Comparison of ENCODE assay signal across 8 mouse cellular contexts in the genomic region with DNA sequence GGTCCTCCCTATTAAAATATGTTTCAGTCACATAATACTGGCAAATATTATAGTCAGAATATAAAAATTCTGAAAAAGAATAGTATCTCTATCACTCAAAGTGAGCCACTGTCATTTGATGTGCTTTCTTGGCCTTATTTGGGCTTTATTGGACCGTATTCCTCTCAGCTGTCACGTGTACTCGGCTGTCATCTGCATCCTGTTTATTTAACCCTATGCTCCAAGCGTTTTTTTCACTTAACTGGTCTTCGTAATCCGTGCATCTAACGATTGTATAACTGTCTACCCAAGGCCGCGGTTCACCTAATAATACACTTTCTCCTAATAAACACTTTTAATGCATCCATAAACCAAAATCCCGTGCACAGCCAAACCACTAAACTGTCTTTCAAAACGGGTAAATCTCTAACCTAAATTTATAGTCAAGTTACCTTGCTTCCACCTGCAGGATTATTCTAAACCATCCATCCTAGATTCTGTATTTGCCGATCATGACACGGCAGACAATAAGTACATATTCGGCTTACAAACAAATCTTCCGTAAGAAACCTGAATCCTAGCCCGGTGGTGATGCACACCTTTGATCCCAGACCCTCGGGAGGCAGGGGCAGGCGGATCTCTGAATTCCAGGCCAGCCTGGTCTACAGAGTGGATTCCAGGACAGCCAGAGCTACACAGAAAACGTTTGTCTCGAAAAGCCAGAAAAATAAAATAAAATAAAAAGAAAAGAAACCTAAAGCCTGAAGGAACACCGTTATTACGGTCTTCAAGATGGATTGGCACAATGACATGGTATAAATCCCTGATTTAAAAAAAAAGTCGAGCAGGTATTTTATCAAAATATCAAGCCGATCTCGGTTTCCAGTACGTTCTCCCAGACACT. TPM values are rescaled to one million over a fixed set of nuclear protein-coding genes. Genes with fewer than 3 reads are reported as not detected.
A peak's percentile ranks its signal among the peaks of the same experiment; 100 is the strongest.
DNase-seq lines count a peak whose midpoint lies in the region; ATAC-seq and TF ChIP-seq lines count a peak whose summit lies in the region.

No protein-coding gene starts in this region.

- H3K4me3 ChIP-seq in kidney, embryonic 14.5 days (ENCODE audit: low read length): peak overlapping the region; percentile 89
- peak overlapping the region; percentile 81 for H3K4me3 ChIP-seq in embryonic facial prominence, embryonic 12.5 days
- H3K4me3 ChIP-seq in hindbrain, postnatal 0 days (ENCODE audit: low read length): peak overlapping the region; percentile 83
- peak overlapping the region; percentile 88 for H3K4me3 ChIP-seq in lung, postnatal 0 days (ENCODE audit: low read depth, low read length)
- peak overlapping the region; percentile 90 for H3K4me3 ChIP-seq in stomach, postnatal 0 days (ENCODE audit: low read depth, low read length)

- H3K36me3 ChIP-seq in kidney, embryonic 14.5 days (ENCODE audit: control insufficient read depth, insufficient read depth, low read length): peaks cover 7% of the 10 kb centered on the region; the same call in 1 of the 2 replicates
- peaks cover 15% of the 10 kb centered on the region for H3K36me3 ChIP-seq in embryonic facial prominence, embryonic 12.5 days
- no peaks in the 10 kb centered on the region for H3K36me3 ChIP-seq in hindbrain, postnatal 0 days (ENCODE audit: insufficient read depth, low read length)
- H3K36me3 ChIP-seq in lung, postnatal 0 days (ENCODE audit: insufficient read depth, low read length): no peaks in the 10 kb centered on the region
- 0 out of 2 replicates have a peak, but pooled peaks cover 3% of the 10 kb centered on the region for H3K36me3 ChIP-seq in stomach, postnatal 0 days (ENCODE audit: control insufficient read depth, insufficient read depth, low read length)

- H3K27ac ChIP-seq in kidney, embryonic 14.5 days (ENCODE audit: low read depth, low read length): peak overlapping the region; percentile 98; the same call in 1 of the 2 replicates
- peak overlapping the region; percentile 96 for H3K27ac ChIP-seq in embryonic facial prominence, embryonic 12.5 days
- peak overlapping the region; percentile 98 for H3K27ac ChIP-seq in hindbrain, postnatal 0 days
- peak overlapping the region; percentile 98 for H3K27ac ChIP-seq in lung, postnatal 0 days (ENCODE audit: low read length)
- peak overlapping the region; percentile 99 for H3K27ac ChIP-seq in stomach, postnatal 0 days (replicated peaks)

- TF ChIP-seq CTCF in hindbrain, postnatal 0 days (IDR thresholded peaks at IDR 0.05; ENCODE audit: low read depth): no peak
- no peak for TF ChIP-seq CTCF in lung, postnatal 0 days (IDR thresholded peaks at IDR 0.05)
- TF ChIP-seq CTCF in stomach, postnatal 0 days (IDR thresholded peaks at IDR 0.05; ENCODE audit: low read depth): no peak

- H3K9ac ChIP-seq in kidney, embryonic 14.5 days (ENCODE audit: low read depth, low read length): peak overlapping the region; percentile 91
- H3K9ac ChIP-seq in embryonic facial prominence, embryonic 12.5 days: peak overlapping the region; percentile 90
- H3K9ac ChIP-seq in hindbrain, postnatal 0 days (replicated peaks; ENCODE audit: low read length): peak overlapping the region; percentile 90
- peak overlapping the region; percentile 95 for H3K9ac ChIP-seq in lung, postnatal 0 days (replicated peaks; ENCODE audit: low read depth)
- H3K9ac ChIP-seq in stomach, postnatal 0 days (ENCODE audit: low read length): peak overlapping the region; percentile 95

- H3K27me3 ChIP-seq in kidney, embryonic 14.5 days (ENCODE audit: control insufficient read depth, insufficient read depth, low read length): no peaks in the 10 kb centered on the region
- no peaks in the 10 kb centered on the region for H3K27me3 ChIP-seq in embryonic facial prominence, embryonic 12.5 days
- no peaks in the 10 kb centered on the region for H3K27me3 ChIP-seq in hindbrain, postnatal 0 days (ENCODE audit: insufficient read depth, low read length)
- no peaks in the 10 kb centered on the region for H3K27me3 ChIP-seq in lung, postnatal 0 days (replicated peaks; ENCODE audit: insufficient read depth, low read length)
- no peaks in the 10 kb centered on the region for H3K27me3 ChIP-seq in stomach, postnatal 0 days (ENCODE audit: control insufficient read depth, insufficient read depth, low read length)

- H3K9me3 ChIP-seq in kidney, embryonic 14.5 days (ENCODE audit: control insufficient read depth, low read length): no peaks in the 10 kb centered on the region
- no peaks in the 10 kb centered on the region for H3K9me3 ChIP-seq in embryonic facial prominence, embryonic 12.5 days
- no peaks in the 10 kb centered on the region for H3K9me3 ChIP-seq in hindbrain, postnatal 0 days (ENCODE audit: low read length)
- no peaks in the 10 kb centered on the region for H3K9me3 ChIP-seq in lung, postnatal 0 days (ENCODE audit: low read length)
- no peaks in the 10 kb centered on the region for H3K9me3 ChIP-seq in stomach, postnatal 0 days (ENCODE audit: control insufficient read depth, low read length)

- ATAC-seq in kidney, embryonic 14.5 days (ENCODE audit: low FRiP score, low TSS enrichment): no peak
- ATAC-seq in embryonic facial prominence, embryonic 12.5 days (ENCODE audit: insufficient number of reproducible peaks, insufficient read depth, low FRiP score, low TSS enrichment): no peak
- ATAC-seq in hindbrain, postnatal 0 days: no peak
- ATAC-seq in lung, postnatal 0 days: no peak
- no peak for ATAC-seq in stomach, postnatal 0 days (ENCODE audit: low FRiP score, low TSS enrichment)

- TF ChIP-seq EP300 in lung, postnatal 0 days (IDR thresholded peaks at IDR 0.05): no peak
- no peak for TF ChIP-seq EP300 in stomach, postnatal 0 days (optimal IDR thresholded peaks at IDR 0.05)

- peak overlapping the region; percentile 79 for H3K4me2 ChIP-seq in kidney, embryonic 14.5 days (replicated peaks; ENCODE audit: low read depth, low read length)
- peak overlapping the region; percentile 59 for H3K4me2 ChIP-seq in embryonic facial prominence, embryonic 12.5 days (replicated peaks)
- peak overlapping the region; percentile 72 for H3K4me2 ChIP-seq in hindbrain, postnatal 0 days (ENCODE audit: low read depth, low read length)
- H3K4me2 ChIP-seq in lung, postnatal 0 days (replicated peaks; ENCODE audit: low read depth, low read length): peak overlapping the region; percentile 85
- H3K4me2 ChIP-seq in stomach, postnatal 0 days (replicated peaks; ENCODE audit: low read depth): peak overlapping the region; percentile 82

- WGBS in kidney, embryonic 14.5 days: 23% methylated on average over 26 of the region's 26 CpGs
- 38% methylated on average over 26 of the region's 26 CpGs for WGBS in embryonic facial prominence, embryonic 12.5 days
- 37% methylated on average over 26 of the region's 26 CpGs for WGBS in hindbrain, postnatal 0 days
- WGBS in lung, postnatal 0 days: 23% methylated on average over 26 of the region's 26 CpGs
- 19% methylated on average over 26 of the region's 26 CpGs for WGBS in stomach, postnatal 0 days

- H3K4me1 ChIP-seq in kidney, embryonic 14.5 days (ENCODE audit: control insufficient read depth, insufficient read depth, low read length): peaks cover 3% of the 10 kb centered on the region; the same call in 1 of the 2 replicates
- peaks cover 10% of the 10 kb centered on the region for H3K4me1 ChIP-seq in embryonic facial prominence, embryonic 12.5 days
- H3K4me1 ChIP-seq in hindbrain, postnatal 0 days (ENCODE audit: insufficient read depth, low read length): peaks cover 9% of the 10 kb centered on the region; the same call in 1 of the 2 replicates
- peaks cover 7% of the 10 kb centered on the region; the same call in 1 of the 2 replicates for H3K4me1 ChIP-seq in lung, postnatal 0 days (ENCODE audit: insufficient read depth, low read depth, low read length)
- no peaks in the 10 kb centered on the region for H3K4me1 ChIP-seq in stomach, postnatal 0 days (replicated peaks; ENCODE audit: control insufficient read depth, insufficient read depth)

- DNase-seq in kidney, adult 18-20 months: no peak
- DNase-seq in hindbrain, postnatal 0 days (ENCODE audit: low spot score): peak; percentile 23
- peak; percentile 73 for DNase-seq in lung, postnatal 0 days (ENCODE audit: low spot score)
- no peak for DNase-seq in stomach, postnatal 0 days (ENCODE audit: low spot score)
- DNase-seq in spleen, postnatal 14 days (ENCODE audit: low spot score in 2 of 2): no peak
- DNase-seq in frontal cortex, postnatal 14 days (ENCODE audit: low spot score in 2 of 2): no peak

RNA-seq across cellular contexts. Expression of gene Ate1, which starts 1.7 kb away (rescaled TPM):
- 74.1 and 75.4 TPM in 2 replicates for polyA plus RNA-seq in kidney, embryonic 14.5 days (2014; fragmentation: Nextera tagmentation; extraction: Ambion mirVana)
- 47.9 and 50.4 TPM in 2 replicates for polyA plus RNA-seq in embryonic facial prominence, embryonic 12.5 days (2016; fragmentation: Nextera tagmentation; extraction: Ambion mirVana)
- 47.2 and 48.0 TPM in 2 replicates for total RNA-seq in hindbrain, postnatal 0 days (2014; rRNA removed)
- 116 and 119 TPM in 2 replicates for polyA plus RNA-seq in hindbrain, postnatal 0 days (2015; fragmentation: Nextera tagmentation; extraction: Ambion mirVana)
- 69.5 and 78.2 TPM in 2 replicates for polyA plus RNA-seq in lung, postnatal 0 days (2015; fragmentation: Nextera tagmentation; extraction: Ambion mirVana)
- 40.4 and 56.4 TPM in 2 replicates for polyA plus RNA-seq in stomach, postnatal 0 days (2015; fragmentation: Nextera tagmentation; extraction: Ambion mirVana)

RNA-seq across cellular contexts. Expression of gene Nsmce4a, which starts 54.5 kb away (rescaled TPM):
- polyA plus RNA-seq in kidney, embryonic 14.5 days (2014; fragmentation: Nextera tagmentation; extraction: Ambion mirVana): 228 and 242 TPM in 2 replicates
- 189 and 194 TPM in 2 replicates for polyA plus RNA-seq in embryonic facial prominence, embryonic 12.5 days (2016; fragmentation: Nextera tagmentation; extraction: Ambion mirVana)
- total RNA-seq in hindbrain, postnatal 0 days (2014; rRNA removed): 32.2 and 42.0 TPM in 2 replicates
- polyA plus RNA-seq in hindbrain, postnatal 0 days (2015; fragmentation: Nextera tagmentation; extraction: Ambion mirVana): 82.3 and 91.3 TPM in 2 replicates
- 101 and 108 TPM in 2 replicates for polyA plus RNA-seq in lung, postnatal 0 days (2015; fragmentation: Nextera tagmentation; extraction: Ambion mirVana)
- polyA plus RNA-seq in stomach, postnatal 0 days (2015; fragmentation: Nextera tagmentation; extraction: Ambion mirVana): 89.7 and 93.1 TPM in 2 replicates

RNA-seq across cellular contexts. Expression of gene Tacc2, which starts 58.8 kb away (rescaled TPM):
- polyA plus RNA-seq in kidney, embryonic 14.5 days (2014; fragmentation: Nextera tagmentation; extraction: Ambion mirVana): 24.4 and 41.5 TPM in 2 replicates
- 53.2 and 53.3 TPM in 2 replicates for polyA plus RNA-seq in embryonic facial prominence, embryonic 12.5 days (2016; fragmentation: Nextera tagmentation; extraction: Ambion mirVana)
- 37.9 and 38.4 TPM in 2 replicates for total RNA-seq in hindbrain, postnatal 0 days (2014; rRNA removed)
- 46.0 and 51.8 TPM in 2 replicates for polyA plus RNA-seq in hindbrain, postnatal 0 days (2015; fragmentation: Nextera tagmentation; extraction: Ambion mirVana)
- 18.9 and 19.8 TPM in 2 replicates for polyA plus RNA-seq in lung, postnatal 0 days (2015; fragmentation: Nextera tagmentation; extraction: Ambion mirVana)
- 15.6 and 17.1 TPM in 2 replicates for polyA plus RNA-seq in stomach, postnatal 0 days (2015; fragmentation: Nextera tagmentation; extraction: Ambion mirVana)

Comparison
In these comparisons a context has a peak if more than half of its experiments do, and no peak if none do; other contexts are left out.
1. DNase-seq: peak in hindbrain, postnatal 0 days (single experiment) and lung, postnatal 0 days (single experiment); none in kidney, adult 18-20 months (single experiment), stomach, postnatal 0 days (single experiment), spleen, postnatal 14 days (0 of 2) and frontal cortex, postnatal 14 days (0 of 2).
2. Peak in every context shown above with its lines, with median percentiles within 50 percentile points of each other: H3K27ac ChIP-seq, H3K4me2 ChIP-seq, H3K4me3 ChIP-seq and H3K9ac ChIP-seq.